Mouse (Mus musculus) naive thymus-derived CD4-positive, alpha-beta T cell, adult 5 months (primary cell): Measurements from ENCODE around the gene Col28a1. TPM values are rescaled to one million over a fixed set of nuclear protein-coding genes. Genes with fewer than 3 reads are reported as not detected.

Experiments used
- polyA plus RNA-seq: library from polyadenylated mRNA; unstranded; fragments of 100-300 nt; shearing (Covaris generic); gene quantifications from one replicate; pipeline ENCODE4 v1.2.1, GENCODE M21; 2017

The Col28a1 gene
- not detected for polyA plus RNA-seq

DNA sequence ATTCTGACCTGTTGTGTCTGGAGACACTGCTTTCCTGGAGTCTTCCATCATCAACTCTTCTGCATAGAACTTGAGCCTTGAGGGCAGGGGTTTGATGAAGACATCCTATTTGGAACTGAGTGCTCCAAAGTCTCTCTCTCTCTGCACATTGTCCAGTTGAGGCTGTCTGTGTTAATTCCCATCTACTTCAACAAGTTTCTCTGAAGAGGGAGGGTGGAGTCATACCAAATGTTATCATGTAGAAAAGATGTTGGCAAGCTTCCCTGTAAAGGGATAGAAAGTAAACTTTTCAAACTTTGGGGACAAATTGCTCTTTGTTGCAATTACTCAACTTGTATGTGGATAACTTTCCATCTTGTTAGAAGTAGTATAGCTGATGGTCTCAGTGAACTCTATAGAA, at the start of gene Col28a1:
TSS of gene Col28a1 (minus strand) at position 101 of the 400 bp plus-strand sequence.

DNA sequence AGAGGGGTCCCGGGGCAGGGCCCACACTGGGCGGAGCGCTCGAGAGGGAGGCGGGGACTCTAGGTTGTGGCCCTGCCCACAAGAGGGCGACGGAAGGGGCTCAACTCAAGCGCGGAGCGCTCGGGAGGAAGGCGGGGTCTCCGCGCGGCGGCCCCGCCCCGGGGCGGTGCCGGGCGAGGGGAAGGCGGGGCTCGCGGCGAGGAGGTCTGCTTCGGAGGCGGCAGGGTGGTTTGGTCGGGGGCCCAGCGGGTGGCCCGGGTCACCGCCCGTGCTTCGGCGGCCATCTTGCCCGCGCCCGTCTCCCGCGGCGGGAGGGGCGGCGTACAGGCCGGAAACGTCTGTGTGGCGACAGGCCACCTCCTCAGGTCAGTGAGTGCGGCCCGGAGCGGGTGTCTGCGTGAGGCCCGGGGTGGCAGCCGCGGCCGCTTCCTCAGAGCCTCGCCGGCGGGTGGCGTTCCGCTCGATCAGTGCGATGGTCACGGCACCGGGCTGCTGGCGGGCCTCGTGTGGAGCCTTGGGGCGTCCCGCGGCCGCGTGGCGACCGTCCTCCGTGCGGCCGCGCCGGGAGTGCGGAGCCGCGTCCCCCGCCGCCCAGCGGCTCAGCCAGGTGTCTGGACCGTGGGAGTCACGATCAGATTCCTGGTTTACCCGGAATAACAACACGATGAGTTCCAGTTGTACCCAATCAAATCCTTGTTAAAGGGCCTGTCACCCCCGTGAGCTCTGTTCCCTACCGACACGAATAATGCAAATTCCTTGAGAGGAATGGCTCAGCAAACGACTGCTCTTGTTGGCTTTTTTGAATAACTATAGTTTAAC, 16.8 kb upstream of the Col28a1 start, which contains the start of gene Mios:
TSS of gene Mios (plus strand) at position 176 of the 819 bp plus-strand sequence.

Other genes starting within 250 kb of the Col28a1 start
- gene Mios, start 16.6 kb upstream of the Col28a1 start, polyA plus RNA-seq = 31.7 TPM
- 33.2 TPM for gene Rpa3, start 66.6 kb upstream of the Col28a1 start, polyA plus RNA-seq
- gene Umad1, start 66.7 kb upstream of the Col28a1 start, polyA plus RNA-seq = 6.4 TPM
- 0.30 TPM for gene Gm45062, start 66.8 kb upstream of the Col28a1 start, polyA plus RNA-seq